Mouse (Mus musculus) CH12.LX (cell line): ENCODE data around the gene Stk10. TPM values are rescaled to one million over a fixed set of nuclear protein-coding genes. Genes with fewer than 3 reads are reported as not detected.

Experiments used
- DNase-seq: peaks from one replicate; pipeline ENCODE4 v3.0.0-alpha.2; 2013; ENCODE audit errors: extremely low read depth
- H3K27ac ChIP-seq: 2 replicates; pipeline ENCODE4 v1.5.1; 2012; ENCODE audit warnings: low read depth, mild to moderate bottlenecking, control low read depth, moderate library complexity; ENCODE audit not compliant: insufficient read depth
- H3K27me3 ChIP-seq: replicated peaks from 2 replicates; pipeline ENCODE3; 2012; ENCODE audit warnings: inconsistent platforms
- H3K36me3 ChIP-seq, 2 experiments: replicated peaks in 1 of 2; 2 replicates each; pipeline versions ENCODE3 to v1.6.1; 2012; ENCODE audit warnings: inconsistent platforms in 1 of 2, low read length in 1 of 2, mild to moderate bottlenecking in 1 of 2, mixed read lengths in 1 of 2, moderate library complexity in 1 of 2; ENCODE audit not compliant: control insufficient read depth in 1 of 2, insufficient read depth in 1 of 2
- H3K4me1 ChIP-seq, 2 experiments: 2 replicates each; pipeline ENCODE4 v1.6.1; 2012; ENCODE audit warnings: inconsistent platforms in 1 of 2, moderate library complexity in 1 of 2; ENCODE audit not compliant: insufficient read depth in 2 of 2, control insufficient read depth in 1 of 2
- H3K4me2 ChIP-seq: 2 replicates; pipeline ENCODE4 v1.6.1; 2012; ENCODE audit warnings: low read depth, mild to moderate bottlenecking, control low read depth; ENCODE audit not compliant: poor library complexity, insufficient read depth, severe bottlenecking
- H3K4me3 ChIP-seq, 3 experiments: fragments of 150-350 bp in 1 of 3; sonication (generic) in 1 of 3; replicated peaks in 1 of 3; 2 replicates each; pipeline versions ENCODE3 to v1.5.1; 2011 to 2012; ENCODE audit warnings: low read depth in 2 of 3, low read length in 2 of 3, mild to moderate bottlenecking in 2 of 3, moderate library complexity in 2 of 3, control low read depth in 1 of 3, improper control_type of control experiment in 1 of 3, inconsistent platforms in 1 of 3, mixed read lengths in 1 of 3; ENCODE audit not compliant: poor library complexity in 1 of 3
- H3K79me2 ChIP-seq: replicated peaks from 2 replicates; pipeline ENCODE4 v1.6.1; 2012; ENCODE audit warnings: mild to moderate bottlenecking, moderate library complexity; ENCODE audit not compliant: control insufficient read depth, poor library complexity, insufficient read depth, severe bottlenecking; ENCODE audit errors: extremely low read depth
- H3K9ac ChIP-seq: 2 replicates; pipeline ENCODE4 v1.6.1; 2012; ENCODE audit warnings: low read depth, mild to moderate bottlenecking, control low read depth, moderate library complexity; ENCODE audit not compliant: insufficient read depth
- H3K9me3 ChIP-seq: replicated peaks from 2 replicates; pipeline ENCODE3; 2012; ENCODE audit warnings: low read length, inconsistent platforms, mixed read lengths
- BHLHE40 ChIP-seq: IDR thresholded peaks from 2 replicates; pipeline ENCODE4 v1.6.1; 2011; ENCODE audit warnings: mild to moderate bottlenecking, low read depth, low read length, improper control_type of control experiment
- CHD2 ChIP-seq: IDR thresholded peaks from 2 replicates; pipeline ENCODE4 v1.6.1; 2011; ENCODE audit warnings: low read length, improper control_type of control experiment
- CTCF ChIP-seq, 2 experiments: IDR thresholded peaks in 1 of 2; conservative IDR thresholded peaks in 1 of 2; 2 replicates each; pipeline ENCODE4 v1.5.1; 2011 to 2012; ENCODE audit warnings: low read depth in 2 of 2, low read length in 2 of 2, improper control_type of control experiment in 1 of 2, inconsistent platforms in 1 of 2, mild to moderate bottlenecking in 1 of 2, moderate library complexity in 1 of 2
- E2F4 ChIP-seq: IDR thresholded peaks from 2 replicates; pipeline ENCODE4 v1.6.1; 2011; ENCODE audit warnings: low read depth, low read length, improper control_type of control experiment; ENCODE audit not compliant: insufficient replicate concordance
- ELF1 ChIP-seq: IDR thresholded peaks from 2 replicates; pipeline ENCODE4 v1.6.1; 2014; ENCODE audit warnings: low read depth, mild to moderate bottlenecking, inconsistent platforms, low read length, improper control_type of control experiment
- ETS1 ChIP-seq: conservative IDR thresholded peaks from 2 replicates; pipeline ENCODE4 v1.6.1; 2012; ENCODE audit warnings: low read depth, mild to moderate bottlenecking, inconsistent platforms, low read length, improper control_type of control experiment, moderate library complexity
- GABPA ChIP-seq: IDR thresholded peaks from 2 replicates; pipeline ENCODE4 v1.6.1; 2012; ENCODE audit warnings: low read depth, low read length, improper control_type of control experiment, inconsistent platforms; ENCODE audit not compliant: insufficient replicate concordance
- HCFC1 ChIP-seq: IDR thresholded peaks from 2 replicates; pipeline ENCODE4 v1.6.1; 2012; ENCODE audit warnings: low read depth, mild to moderate bottlenecking, inconsistent platforms, low read length, improper control_type of control experiment
- IRF4 ChIP-seq: IDR thresholded peaks from 2 replicates; pipeline ENCODE4 v1.6.1; 2014; ENCODE audit warnings: low read depth, mild to moderate bottlenecking, inconsistent platforms, low read length, improper control_type of control experiment
- JUND ChIP-seq: conservative IDR thresholded peaks from 2 replicates; pipeline ENCODE4 v1.6.1; 2011; ENCODE audit warnings: low read depth, low read length, improper control_type of control experiment
- MXI1 ChIP-seq: IDR thresholded peaks from 2 replicates; pipeline ENCODE4 v1.6.1; 2011; ENCODE audit warnings: mild to moderate bottlenecking, low read depth, low read length, improper control_type of control experiment
- NRF1 ChIP-seq: IDR thresholded peaks from 2 replicates; pipeline ENCODE4 v1.6.1; 2014; ENCODE audit warnings: low read depth, mild to moderate bottlenecking, inconsistent platforms, low read length, improper control_type of control experiment, moderate library complexity
- PAX5 ChIP-seq: IDR thresholded peaks from 2 replicates; pipeline ENCODE4 v1.6.1; 2012; ENCODE audit warnings: low read length, inconsistent platforms, mixed read lengths
- POLR2A ChIP-seq: IDR thresholded peaks from 2 replicates; pipeline ENCODE4 v1.6.1; 2011; ENCODE audit warnings: low read depth, mild to moderate bottlenecking, improper control_type of control experiment, low read length
- POLR2AphosphoS2 ChIP-seq: IDR thresholded peaks from 2 replicates; pipeline ENCODE4 v1.6.1; 2011; ENCODE audit warnings: low read depth, low read length, improper control_type of control experiment
- RAD21 ChIP-seq: IDR thresholded peaks from 2 replicates; pipeline ENCODE4 v1.6.1; 2011; ENCODE audit warnings: low read depth, mild to moderate bottlenecking, low read length, improper control_type of control experiment, moderate library complexity
- SIN3A ChIP-seq: IDR thresholded peaks from 2 replicates; pipeline ENCODE4 v1.6.1; 2012; ENCODE audit warnings: low read length, improper control_type of control experiment, inconsistent platforms
- SMC3 ChIP-seq: IDR thresholded peaks from 2 replicates; pipeline ENCODE4 v1.6.1; 2011; ENCODE audit warnings: low read depth, low read length, improper control_type of control experiment
- TCF12 ChIP-seq: IDR thresholded peaks from 2 replicates; pipeline ENCODE4 v1.6.1; 2014; ENCODE audit warnings: low read depth, mild to moderate bottlenecking, inconsistent platforms, low read length, improper control_type of control experiment
- UBTF ChIP-seq: IDR thresholded peaks from 2 replicates; pipeline ENCODE4 v1.6.1; 2012; ENCODE audit warnings: low read depth, mild to moderate bottlenecking, inconsistent platforms, low read length, improper control_type of control experiment, moderate library complexity
- ZMIZ1 ChIP-seq: IDR thresholded peaks from 2 replicates; pipeline ENCODE4 v1.6.1; 2012; ENCODE audit warnings: low read depth, mild to moderate bottlenecking, inconsistent platforms, low read length, improper control_type of control experiment
- dilution Hi-C: fragments of 300-500 bp; cut with MboI; formaldehyde crosslinking; loops from 2 replicates; pipeline ENCODE4 v1.14.3; 2020; ENCODE audit warnings: low sequenced_read_pairs; ENCODE audit not compliant: extremely low pct_unique_long_range_greater_than_20kb, extremely low pct_ligation_motif_present
- in situ Hi-C: fragments of 300-500 bp; cut with MboI; formaldehyde crosslinking; loops from 3 replicates; pipeline ENCODE4 v1.14.3; 2019; ENCODE audit warnings: low sequenced_read_pairs, low pct_ligation_motif_present, low pct_unique_long_range_greater_than_20kb, mixed read lengths
- polyA plus RNA-seq: library from polyadenylated mRNA; unstranded; fragments of >175 nt; gene quantifications from 2 replicates; pipeline ENCODE4 v1.2.1, GENCODE M21; 2012; ENCODE audit warnings: low read depth; ENCODE audit not compliant: insufficient read length
- total RNA-seq, 2 experiments: library from RNA; depleted of rRNA; stranded (reverse); fragments of 300-350 nt in 1 of 2; fragments of >200 nt in 1 of 2; gene quantifications; 2 replicates each; pipeline ENCODE4 v1.2.3; 2012 to 2014

Gene Stk10
- total and polyA plus RNA-seq, 3 experiments: 20.0 to 40.3 (median 23.2) TPM

DNA sequence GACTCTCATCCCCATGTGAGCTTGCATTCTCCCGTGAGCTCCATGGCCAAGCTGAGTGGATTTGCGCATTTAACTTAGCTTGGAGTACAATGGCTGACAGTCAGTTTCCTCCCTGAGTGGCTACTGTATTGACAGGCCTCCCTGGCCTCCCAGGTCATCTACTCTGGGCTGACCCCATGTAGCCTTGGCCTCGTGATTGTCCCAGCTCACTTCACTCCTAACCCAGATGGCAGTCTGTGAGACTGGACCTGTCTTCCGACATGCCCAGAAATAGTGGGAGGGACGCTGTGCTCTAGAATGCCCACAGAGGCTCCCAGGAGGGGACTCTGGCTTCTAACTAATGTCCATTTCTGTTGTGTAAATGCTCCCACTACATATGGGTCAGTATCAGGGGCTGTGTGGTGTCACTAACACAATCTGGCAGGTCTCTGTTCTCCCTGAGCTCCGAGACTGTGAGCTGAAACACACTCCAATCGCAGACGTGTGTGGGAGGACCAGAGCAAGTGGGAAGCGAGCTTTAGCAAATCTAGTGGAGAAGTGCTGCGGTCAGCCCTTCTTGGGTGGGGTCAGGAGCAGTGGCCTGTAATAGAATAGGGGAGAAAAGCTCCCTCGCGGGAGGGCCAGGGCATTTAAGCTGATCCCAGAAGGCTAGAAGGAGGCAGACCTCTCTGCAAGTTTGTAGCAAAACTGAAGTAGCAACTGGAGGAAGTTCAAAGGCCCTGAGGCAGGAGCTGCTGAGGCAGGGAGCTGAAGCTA, 27.1 kb downstream of the Stk10 start:
- TF ChIP-seq GABPA (no peak), TCF12 (no peak), E2F4 (no peak), POLR2AphosphoS2 (no peak), ELF1 (no peak), POLR2A (no peak), PAX5 (no peak), NRF1 (no peak), HCFC1 (no peak), CHD2 (no peak), ETS1 (no peak), BHLHE40 (no peak), JUND (no peak), CTCF (conservative IDR thresholded peaks at IDR 0.05 in 1 of 2, IDR thresholded peaks at IDR 0.05 in 1 of 2; ENCODE audit: low read depth in 2 of 2, low read length in 2 of 2) (no peak), SIN3A (no peak)
- TF ChIP-seq, all 38 proteins: peak for 0
- Histone ChIP-seq H3K36me3 (peaks cover 16 to 49% of the 10 kb centered on the region in 2 experiments), H3K4me2 (no peak overlapping the region), H3K4me3 (no peak overlapping the region), H3K9ac (no peak overlapping the region), H3K27ac (no peak overlapping the region), H3K27me3 (no peaks in the 10 kb centered on the region), H3K79me2 (no peaks in the 10 kb centered on the region), H3K4me1 (peaks cover 43 to 92% of the 10 kb centered on the region in 2 experiments), H3K9me3 (no peaks in the 10 kb centered on the region)
- in situ Hi-C loops: no loop called here
- dilution Hi-C loops: no loop called here
- no peak for DNase-seq

DNA sequence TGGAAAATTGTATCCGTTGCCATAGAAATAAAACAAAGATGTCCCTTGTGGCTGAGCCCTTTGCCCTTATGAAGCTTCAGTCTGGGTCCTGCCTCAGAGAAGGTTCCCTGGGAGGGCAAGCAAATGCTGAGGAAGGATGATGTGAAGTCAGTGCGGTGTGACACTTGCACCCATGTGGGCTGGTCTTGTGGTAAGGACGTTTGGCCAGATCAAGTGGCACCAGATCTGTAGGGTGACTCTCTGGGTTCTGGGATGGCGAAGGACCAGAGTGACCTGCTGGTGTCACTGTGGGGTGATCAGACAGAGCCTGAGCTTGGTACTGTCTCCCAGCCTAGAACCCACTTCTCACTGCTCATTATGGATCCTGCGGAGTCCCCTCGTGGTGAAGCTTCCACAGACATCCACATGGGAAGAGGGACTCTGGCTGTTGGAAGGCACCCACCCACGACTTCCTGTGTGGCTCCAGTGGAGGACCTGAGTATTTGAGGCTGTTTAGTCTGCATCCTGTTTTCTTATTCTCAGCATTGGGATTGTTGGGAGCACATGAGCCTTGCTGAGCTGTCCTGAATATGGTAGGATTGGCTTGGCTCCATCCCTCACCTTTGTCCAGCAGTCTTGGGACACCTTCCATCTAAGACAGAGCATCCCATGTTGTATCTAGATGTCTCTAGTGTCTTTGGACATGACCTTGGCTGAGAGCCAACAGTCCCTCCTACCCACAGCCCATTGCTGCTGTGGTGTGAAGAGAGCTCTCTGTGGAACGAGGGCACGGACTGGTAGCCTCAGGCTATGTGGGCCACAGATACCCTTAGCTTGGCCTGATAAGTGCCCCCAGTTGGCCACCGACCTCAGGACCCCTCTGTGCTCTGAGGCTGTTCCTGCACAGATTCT, 28.6 kb downstream of the Stk10 start:
- DNase-seq: peak; percentile 72
- Histone ChIP-seq H3K9me3 (no peaks in the 10 kb centered on the region), H3K4me2 (no peak overlapping the region), H3K79me2 (no peaks in the 10 kb centered on the region), H3K27ac (peak overlapping the region; percentile 22), H3K36me3 (peaks cover 6 to 44% of the 10 kb centered on the region in 2 experiments), H3K4me3 (no peak overlapping the region), H3K27me3 (no peaks in the 10 kb centered on the region), H3K4me1 (peaks cover 56 to 94% of the 10 kb centered on the region in 2 experiments), H3K9ac (no peak overlapping the region)
- dilution Hi-C loops: no loop called here
- in situ Hi-C loops: no loop called here
- TF ChIP-seq IRF4: 0 out of 2 replicates have a peak, but pooled peaks have one; percentile 4
- no peak for TF ChIP-seq CHD2
- TF ChIP-seq SMC3: no peak; the same call in 1 of the 2 replicates
- peak in 1 of 2 experiments; percentile 48; a peak in 2 of 4 replicates for TF ChIP-seq CTCF (conservative IDR thresholded peaks at IDR 0.05 in 1 of 2, IDR thresholded peaks at IDR 0.05 in 1 of 2; ENCODE audit: low read depth in 2 of 2, low read length in 2 of 2)
- 0 out of 2 replicates have a peak, but pooled peaks have one; percentile 27 for TF ChIP-seq MXI1
- peak; percentile 20; the same call in 1 of the 2 replicates for TF ChIP-seq ETS1
- TF ChIP-seq RAD21: peak; percentile 18
- TF ChIP-seq UBTF: no peak
- TF ChIP-seq ZMIZ1: no peak; the same call in 1 of the 2 replicates
- no peak for TF ChIP-seq POLR2A
- peak; percentile 57; the same call in 1 of the 2 replicates for TF ChIP-seq BHLHE40
